Mouse (Mus musculus): ENCODE results near the gene Rcor3. TPM values are rescaled to one million over a fixed set of nuclear protein-coding genes. Genes with fewer than 3 reads are reported as not detected.

Rcor3 gene
- 16.5 and 16.9 TPM in 2 replicates for polyA plus RNA-seq (2015; fragmentation: Nextera tagmentation; extraction: Ambion mirVana)

- peak within 1 kb of the TSS; percentile 90 for H3K4me3 ChIP-seq (ENCODE audit: low read depth, low read length)
- H3K4me1 ChIP-seq (replicated peaks; ENCODE audit: control insufficient read depth, insufficient read depth) = no peaks in the 10 kb centered on the region
- no peaks in the 10 kb centered on the region; the same call in 1 of the 2 replicates for H3K36me3 ChIP-seq (ENCODE audit: control insufficient read depth, insufficient read depth, low read length)
- peak; percentile 89 for ATAC-seq (ENCODE audit: low FRiP score, low TSS enrichment)
- no peaks in the 10 kb centered on the region for H3K9me3 ChIP-seq (ENCODE audit: control insufficient read depth, low read length)
- 0% methylated on average over 53 of the region's 88 CpGs for WGBS
- peak within 1 kb of the TSS; percentile 85 for H3K9ac ChIP-seq (ENCODE audit: low read length)
- DNase-seq (ENCODE audit: low spot score) = peak; percentile 90
- H3K4me2 ChIP-seq (replicated peaks; ENCODE audit: low read depth) = peak within 1 kb of the TSS; percentile 91
- peak within 1 kb of the TSS; percentile 98 for H3K27ac ChIP-seq (replicated peaks)
- no peaks in the 10 kb centered on the region for H3K27me3 ChIP-seq (ENCODE audit: control insufficient read depth, insufficient read depth, low read length)
- TF ChIP-seq EP300 (optimal IDR thresholded peaks at IDR 0.05) (no peak), CTCF (IDR thresholded peaks at IDR 0.05; ENCODE audit: low read depth) (peak; percentile 51)
Measured at GRCm38 (mm10) chr1:192137926-192138910, at the start of gene Rcor3. Rcor3 (minus strand) TSS chr1:192138062.

- WGBS = 74% methylated on average over 4 of the region's 4 CpGs
- no peak for ATAC-seq (ENCODE audit: low FRiP score, low TSS enrichment)
- Histone ChIP-seq H3K36me3 (ENCODE audit: control insufficient read depth, insufficient read depth, low read length) (no peaks in the 10 kb centered on the region), H3K27ac (replicated peaks) (no peak overlapping the region), H3K9me3 (ENCODE audit: control insufficient read depth, low read length) (0 out of 2 replicates have a peak, but pooled peaks cover 2% of the 10 kb centered on the region), H3K4me2 (replicated peaks; ENCODE audit: low read depth) (no peak overlapping the region), H3K4me1 (replicated peaks; ENCODE audit: control insufficient read depth, insufficient read depth) (no peaks in the 10 kb centered on the region), H3K9ac (ENCODE audit: low read length) (no peak overlapping the region), H3K4me3 (ENCODE audit: low read depth, low read length) (no peak overlapping the region), H3K27me3 (ENCODE audit: control insufficient read depth, insufficient read depth, low read length) (no peaks in the 10 kb centered on the region)
- no peak for DNase-seq (ENCODE audit: low spot score)
- TF ChIP-seq EP300 (optimal IDR thresholded peaks at IDR 0.05) = no peak
Measured at GRCm38 (mm10) chr1:192181696-192182257, 43.9 kb upstream of the Rcor3 start.

- ATAC-seq (ENCODE audit: low FRiP score, low TSS enrichment) (no peak), DNase-seq (ENCODE audit: low spot score) (no peak)
- H3K36me3 ChIP-seq (ENCODE audit: control insufficient read depth, insufficient read depth, low read length) = no peaks in the 10 kb centered on the region
- no peak overlapping the region for H3K9ac ChIP-seq (ENCODE audit: low read length)
- H3K4me3 ChIP-seq (ENCODE audit: low read depth, low read length) = no peak overlapping the region
- H3K9me3 ChIP-seq (ENCODE audit: control insufficient read depth, low read length) = 0 out of 2 replicates have a peak, but pooled peaks cover 2% of the 10 kb centered on the region
- H3K4me1 ChIP-seq (replicated peaks; ENCODE audit: control insufficient read depth, insufficient read depth) = no peaks in the 10 kb centered on the region
- no peak for TF ChIP-seq EP300 (optimal IDR thresholded peaks at IDR 0.05)
- TF ChIP-seq CTCF (IDR thresholded peaks at IDR 0.05; ENCODE audit: low read depth) = no peak
- H3K27ac ChIP-seq (replicated peaks) = no peak overlapping the region
- no peaks in the 10 kb centered on the region for H3K27me3 ChIP-seq (ENCODE audit: control insufficient read depth, insufficient read depth, low read length)
- no peak overlapping the region for H3K4me2 ChIP-seq (replicated peaks; ENCODE audit: low read depth)
- 51% methylated on average over 3 of the region's 3 CpGs for WGBS
Measured at GRCm38 (mm10) chr1:192179877-192180276, 42.0 kb upstream of the Rcor3 start.

- no peaks in the 10 kb centered on the region for H3K27me3 ChIP-seq (ENCODE audit: control insufficient read depth, insufficient read depth, low read length)
- TF ChIP-seq EP300 (optimal IDR thresholded peaks at IDR 0.05) = no peak
- TF ChIP-seq CTCF (IDR thresholded peaks at IDR 0.05; ENCODE audit: low read depth) = no peak
- H3K9me3 ChIP-seq (ENCODE audit: control insufficient read depth, low read length) = no peaks in the 10 kb centered on the region
- no peaks in the 10 kb centered on the region for H3K36me3 ChIP-seq (ENCODE audit: control insufficient read depth, insufficient read depth, low read length)
- 86% methylated on average over 3 of the region's 3 CpGs for WGBS
- ATAC-seq (ENCODE audit: low FRiP score, low TSS enrichment) (no peak), DNase-seq (ENCODE audit: low spot score) (no peak)
- H3K4me3 ChIP-seq (ENCODE audit: low read depth, low read length) = no peak overlapping the region
- no peaks in the 10 kb centered on the region for H3K4me1 ChIP-seq (replicated peaks; ENCODE audit: control insufficient read depth, insufficient read depth)
- no peak overlapping the region for H3K4me2 ChIP-seq (replicated peaks; ENCODE audit: low read depth)
- H3K27ac ChIP-seq (replicated peaks) = no peak overlapping the region
- H3K9ac ChIP-seq (ENCODE audit: low read length) = no peak overlapping the region
Measured at GRCm38 (mm10) chr1:192171477-192171876, 33.6 kb upstream of the Rcor3 start.

GRCm38 (mm10) chr1:192151179-192151578, 13.3 kb upstream of the Rcor3 start:
- Histone ChIP-seq H3K36me3 (ENCODE audit: control insufficient read depth, insufficient read depth, low read length) (no peaks in the 10 kb centered on the region), H3K9me3 (ENCODE audit: control insufficient read depth, low read length) (no peaks in the 10 kb centered on the region)

More at GRCm38 (mm10) chr1:192151179-192151578, 13.3 kb upstream of the Rcor3 start:
- Histone ChIP-seq H3K9ac (ENCODE audit: low read length) (no peak overlapping the region), H3K27ac (replicated peaks) (no peak overlapping the region), H3K4me3 (ENCODE audit: low read depth, low read length) (no peak overlapping the region), H3K4me2 (replicated peaks; ENCODE audit: low read depth) (no peak overlapping the region), H3K4me1 (replicated peaks; ENCODE audit: control insufficient read depth, insufficient read depth) (no peaks in the 10 kb centered on the region), H3K27me3 (ENCODE audit: control insufficient read depth, insufficient read depth, low read length) (no peaks in the 10 kb centered on the region)
- no peak for DNase-seq (ENCODE audit: low spot score)
- TF ChIP-seq CTCF (IDR thresholded peaks at IDR 0.05; ENCODE audit: low read depth) = no peak
- no peak for TF ChIP-seq EP300 (optimal IDR thresholded peaks at IDR 0.05)
- 81% methylated on average over 4 of the region's 4 CpGs for WGBS
- no peak for ATAC-seq (ENCODE audit: low FRiP score, low TSS enrichment)

Data from stomach, postnatal 0 days (tissue).